Mouse (Mus musculus) lung, embryonic 14.5 days (tissue): ENCODE results near the gene Rab13. TPM values are rescaled to one million over a fixed set of nuclear protein-coding genes. Genes with fewer than 3 reads are reported as not detected.
A peak's percentile ranks its signal among the peaks of the same experiment; 100 is the strongest.
"Not testable (repeated sequence)": the region's sequence is repeated elsewhere in the genome, so short reads cannot be mapped to it uniquely, and the experiment has no call there.

Experiments
- ATAC-seq: fragments of 200-750 bp; cut with Nextera tagmentation; 2 replicates; pipeline ENCODE4 v1.8.0; 2017; ENCODE audit warnings: mild to moderate bottlenecking, moderate TSS enrichment, moderate library complexity; ENCODE audit not compliant: insufficient read depth
- DNase-seq: peaks from one replicate; pipeline ENCODE4 v3.0.0-alpha.2; 2015
- H3K27ac ChIP-seq: fragments of 300-500 bp; sonication (generic); 2 replicates; pipeline ENCODE4 v1.5.1; 2014; ENCODE audit warnings: low read depth, mild to moderate bottlenecking, moderate library complexity
- H3K27me3 ChIP-seq: fragments of 300-500 bp; sonication (generic); 2 replicates; pipeline ENCODE4 v1.6.1; 2014; ENCODE audit warnings: low read length, control low read depth; ENCODE audit not compliant: insufficient read depth
- H3K36me3 ChIP-seq: fragments of 300-500 bp; sonication (generic); 2 replicates; pipeline ENCODE4 v1.6.1; 2014; ENCODE audit warnings: control low read depth; ENCODE audit not compliant: insufficient read depth
- H3K4me1 ChIP-seq: fragments of 300-500 bp; sonication (generic); 2 replicates; pipeline ENCODE4 v1.6.1; 2014; ENCODE audit warnings: antibody characterized with exemption, control low read depth; ENCODE audit not compliant: insufficient read depth
- H3K4me2 ChIP-seq: fragments of 300-500 bp; sonication (generic); 2 replicates; pipeline ENCODE4 v1.6.1; 2014; ENCODE audit warnings: mild to moderate bottlenecking
- H3K4me3 ChIP-seq: fragments of 300-500 bp; sonication (generic); 2 replicates; pipeline ENCODE4 v1.5.1; 2014; ENCODE audit warnings: low read depth, low read length
- H3K9ac ChIP-seq: fragments of 300-500 bp; sonication (generic); 2 replicates; pipeline ENCODE4 v1.6.1; 2014
- H3K9me3 ChIP-seq: fragments of 300-500 bp; sonication (generic); 2 replicates; pipeline ENCODE4 v1.6.1; 2016; ENCODE audit warnings: low read depth, low read length, control low read depth
- CTCF ChIP-seq: IDR thresholded peaks from 2 replicates; pipeline ENCODE4 v1.5.1; 2016; ENCODE audit warnings: antibody characterized with exemption, low read depth
- WGBS: fragments of 180-500 bp; shearing (Covaris S2); extraction: QIAGEN DNeasy Blood & Tissue Kit; methylation state at CpG from one replicate; pipeline ENCODE4 v1.1.7; 2014; 5-methylcytosine and 5-hydroxymethylcytosine counted together
- polyA plus RNA-seq: library from polyadenylated mRNA; unstranded; fragments of >200 nt; fragmentation: Nextera tagmentation; extraction: Ambion mirVana; gene quantifications from 2 replicates; pipeline ENCODE4 v1.2.1, GENCODE M21; 2014

Rab13 gene
- polyA plus RNA-seq, 1 experiment from 2014 or later, result 19.3 TPM

- Histone ChIP-seq H3K27me3 (no peaks in the 10 kb centered on the region), H3K9ac (no peak overlapping the region), H3K36me3 (peaks cover 4% of the 10 kb centered on the region; the same call in 1 of the 2 replicates), H3K27ac (no peak overlapping the region), H3K4me2 (no peak overlapping the region), H3K4me1 (peaks cover 9% of the 10 kb centered on the region), H3K9me3 (no peaks in the 10 kb centered on the region), H3K4me3 (no peak overlapping the region)
- ATAC-seq (no peak), DNase-seq (no peak)
- 48% methylated on average over 2 of the region's 2 CpGs for WGBS
- no peak for TF ChIP-seq CTCF
Observed at GRCm38 (mm10) chr3:90245406-90245805, 31.9 kb downstream of the Rab13 start.

GRCm38 (mm10) chr3:90247630-90247959 lies 34.1 kb downstream of the Rab13 start:
- Histone ChIP-seq H3K36me3 (peaks cover 18% of the 10 kb centered on the region), H3K27me3 (no peaks in the 10 kb centered on the region), H3K4me2 (peak overlapping the region; percentile 73), H3K9me3 (no peaks in the 10 kb centered on the region), H3K9ac (peak overlapping the region; percentile 79), H3K27ac (peak overlapping the region; percentile 95), H3K4me1 (peaks cover 9% of the 10 kb centered on the region), H3K4me3 (peak overlapping the region; percentile 69)
- ATAC-seq (peak; percentile 29; the same call in 1 of the 2 replicates), DNase-seq (no peak)
- 1% methylated on average over 3 of the region's 3 CpGs for WGBS
- 0 out of 2 replicates have a peak, but pooled peaks have one; percentile 18 for TF ChIP-seq CTCF

- WGBS, result under 1% methylated on average over 44 of the region's 44 CpGs
- peaks cover 9% of the 10 kb centered on the region for H3K4me1 ChIP-seq
- peaks cover 18% of the 10 kb centered on the region for H3K36me3 ChIP-seq
- H3K27me3 ChIP-seq, result no peaks in the 10 kb centered on the region
- H3K4me3 ChIP-seq, result peak within 1 kb of the TSS; percentile 69
- H3K9ac ChIP-seq, result peak within 1 kb of the TSS; percentile 79
- no peaks in the 10 kb centered on the region for H3K9me3 ChIP-seq
- TF ChIP-seq CTCF, result no peak
- peak; percentile 100 for DNase-seq
- peak within 1 kb of the TSS; percentile 95 for H3K27ac ChIP-seq
- peak within 1 kb of the TSS; percentile 73 for H3K4me2 ChIP-seq
- ATAC-seq, result peak; percentile 92
Observed at GRCm38 (mm10) chr3:90247960-90248745, 34.7 kb downstream of the Rab13 start, which contains the start of gene Slc39a1. Slc39a1 (plus strand) TSS chr3:90248172.

- Histone ChIP-seq H3K9ac (peak overlapping the region; percentile 79), H3K4me3 (peak overlapping the region; percentile 69), H3K27me3 (no peaks in the 10 kb centered on the region), H3K4me2 (peak overlapping the region; percentile 73), H3K9me3 (no peaks in the 10 kb centered on the region), H3K36me3 (peaks cover 18% of the 10 kb centered on the region), H3K4me1 (peaks cover 7% of the 10 kb centered on the region), H3K27ac (peak overlapping the region; percentile 95)
- no peak for ATAC-seq
- 2% methylated on average over 10 of the region's 10 CpGs for WGBS
- DNase-seq, result peak; percentile 64
- no peak for TF ChIP-seq CTCF
Observed at GRCm38 (mm10) chr3:90248746-90249100, 35.2 kb downstream of the Rab13 start.

- no peaks in the 10 kb centered on the region for H3K9me3 ChIP-seq
- H3K36me3 ChIP-seq, result peaks cover 18% of the 10 kb centered on the region
- H3K27me3 ChIP-seq, result no peaks in the 10 kb centered on the region
- H3K4me3 ChIP-seq, result no peak overlapping the region
- H3K27ac ChIP-seq, result no peak overlapping the region
- H3K4me1 ChIP-seq, result peaks cover 8% of the 10 kb centered on the region
- TF ChIP-seq CTCF, result no peak
- no peak overlapping the region for H3K9ac ChIP-seq
- no peak for ATAC-seq
- DNase-seq, result no peak
- H3K4me2 ChIP-seq, result no peak overlapping the region
- 76% methylated on average over 6 of the region's 6 CpGs for WGBS
Observed at GRCm38 (mm10) chr3:90250791-90251190, 37.3 kb downstream of the Rab13 start.

GRCm38 (mm10) chr3:90251731-90252226 lies 38.3 kb downstream of the Rab13 start:
- H3K4me3 ChIP-seq, H3K9me3 ChIP-seq, H3K9ac ChIP-seq, H3K27ac ChIP-seq, DNase-seq, H3K27me3 ChIP-seq, H3K4me1 ChIP-seq, ATAC-seq, H3K4me2 ChIP-seq: not testable (repeated sequence)
- WGBS, result 97% methylated on average over 6 of the region's 12 CpGs
- H3K36me3 ChIP-seq, result peaks cover 18% of the 10 kb centered on the region

GRCm38 (mm10) chr3:90252659-90253058 lies 39.2 kb downstream of the Rab13 start:
- H3K4me3 ChIP-seq, H3K27ac ChIP-seq, H3K4me2 ChIP-seq, H3K27me3 ChIP-seq, H3K9me3 ChIP-seq, H3K4me1 ChIP-seq, H3K9ac ChIP-seq, DNase-seq, ATAC-seq: not testable (repeated sequence)
- WGBS, result 93% methylated on average over 2 of the region's 2 CpGs
- H3K36me3 ChIP-seq, result peaks cover 26% of the 10 kb centered on the region

GRCm38 (mm10) chr3:90253174-90253573 lies 39.7 kb downstream of the Rab13 start:
- H3K9me3 ChIP-seq, H3K4me1 ChIP-seq, H3K27me3 ChIP-seq, H3K4me3 ChIP-seq, H3K9ac ChIP-seq, DNase-seq, H3K4me2 ChIP-seq, H3K27ac ChIP-seq: not testable (repeated sequence)
- H3K36me3 ChIP-seq, result peaks cover 30% of the 10 kb centered on the region
- WGBS, result 88% methylated on average over 1 of the region's 1 CpGs
- ATAC-seq, result peak; percentile 0; the same call in 1 of the 2 replicates
